Mouse (Mus musculus): ENCODE results near the gene Sec22c. TPM values are rescaled to one million over a fixed set of nuclear protein-coding genes. Genes with fewer than 3 reads are reported as not detected.

Sec22c gene
- polyA plus RNA-seq, 1 experiment from 2014 or later: 16.1 TPM

GRCm38 (mm10) chr9:121697150-121698049 lies 7.9 kb downstream of the Sec22c start:
- Histone ChIP-seq H3K9ac (ENCODE audit: low read depth, low read length) (no peak overlapping the region), H3K27me3 (replicated peaks; ENCODE audit: control insufficient read depth, insufficient read depth, low read length) (no peaks in the 10 kb centered on the region), H3K36me3 (ENCODE audit: control insufficient read depth, insufficient read depth, low read length) (no peaks in the 10 kb centered on the region), H3K4me1 (ENCODE audit: control insufficient read depth, insufficient read depth, low read length) (no peaks in the 10 kb centered on the region), H3K4me2 (ENCODE audit: low read depth, low read length) (no peak overlapping the region), H3K9me3 (ENCODE audit: control insufficient read depth, low read length) (0 out of 2 replicates have a peak, but pooled peaks cover 2% of the 10 kb centered on the region), H3K4me3 (ENCODE audit: low read length) (no peak overlapping the region), H3K27ac (ENCODE audit: low read length) (no peak overlapping the region)
- 100% methylated on average over 1 of the region's 1 CpGs for WGBS
- ATAC-seq: no peak; the same call in 1 of the 2 replicates

- 0 out of 2 replicates have a peak, but pooled peaks cover 2% of the 10 kb centered on the region for H3K9me3 ChIP-seq (ENCODE audit: control insufficient read depth, low read length)
Observed at GRCm38 (mm10) chr9:121696626-121697025, 8.7 kb downstream of the Sec22c start.

GRCm38 (mm10) chr9:121694736-121695135 lies 10.6 kb downstream of the Sec22c start:
- H3K4me1 ChIP-seq (ENCODE audit: control insufficient read depth, insufficient read depth, low read length): no peaks in the 10 kb centered on the region
- no peaks in the 10 kb centered on the region for H3K36me3 ChIP-seq (ENCODE audit: control insufficient read depth, insufficient read depth, low read length)
- 78% methylated on average over 12 of the region's 12 CpGs for WGBS
- ATAC-seq: no peak
- no peak overlapping the region for H3K4me2 ChIP-seq (ENCODE audit: low read depth, low read length)
- H3K27me3 ChIP-seq (replicated peaks; ENCODE audit: control insufficient read depth, insufficient read depth, low read length): no peaks in the 10 kb centered on the region
- 0 out of 2 replicates have a peak, but pooled peaks cover 2% of the 10 kb centered on the region for H3K9me3 ChIP-seq (ENCODE audit: control insufficient read depth, low read length)
- H3K27ac ChIP-seq (ENCODE audit: low read length): no peak overlapping the region
- no peak overlapping the region for H3K4me3 ChIP-seq (ENCODE audit: low read length)
- no peak overlapping the region for H3K9ac ChIP-seq (ENCODE audit: low read depth, low read length)

More at GRCm38 (mm10) chr9:121696626-121697025, 8.7 kb downstream of the Sec22c start:
- H3K9ac ChIP-seq (ENCODE audit: low read depth, low read length): no peak overlapping the region
- 92% methylated on average over 9 of the region's 9 CpGs for WGBS
- H3K27me3 ChIP-seq (replicated peaks; ENCODE audit: control insufficient read depth, insufficient read depth, low read length): no peaks in the 10 kb centered on the region
- no peak overlapping the region for H3K4me2 ChIP-seq (ENCODE audit: low read depth, low read length)
- no peaks in the 10 kb centered on the region for H3K4me1 ChIP-seq (ENCODE audit: control insufficient read depth, insufficient read depth, low read length)
- no peak overlapping the region for H3K27ac ChIP-seq (ENCODE audit: low read length)
- H3K36me3 ChIP-seq (ENCODE audit: control insufficient read depth, insufficient read depth, low read length): no peaks in the 10 kb centered on the region
- H3K4me3 ChIP-seq (ENCODE audit: low read length): no peak overlapping the region
- ATAC-seq: no peak

- no peak overlapping the region for H3K4me3 ChIP-seq (ENCODE audit: low read length)
- 0 out of 2 replicates have a peak, but pooled peaks cover 5% of the 10 kb centered on the region for H3K36me3 ChIP-seq (ENCODE audit: control insufficient read depth, insufficient read depth, low read length)
- H3K9me3 ChIP-seq (ENCODE audit: control insufficient read depth, low read length): no peaks in the 10 kb centered on the region
- H3K4me2 ChIP-seq (ENCODE audit: low read depth, low read length): no peak overlapping the region
- no peak overlapping the region for H3K27ac ChIP-seq (ENCODE audit: low read length)
- no peak overlapping the region for H3K9ac ChIP-seq (ENCODE audit: low read depth, low read length)
- no peak for ATAC-seq
- no peaks in the 10 kb centered on the region for H3K4me1 ChIP-seq (ENCODE audit: control insufficient read depth, insufficient read depth, low read length)
- WGBS: 82% methylated on average over 7 of the region's 7 CpGs
- no peaks in the 10 kb centered on the region for H3K27me3 ChIP-seq (replicated peaks; ENCODE audit: control insufficient read depth, insufficient read depth, low read length)
Observed at GRCm38 (mm10) chr9:121690734-121691133, 14.6 kb downstream of the Sec22c start.

- Histone ChIP-seq H3K4me2 (ENCODE audit: low read depth, low read length) (no peak overlapping the region), H3K4me3 (ENCODE audit: low read length) (no peak overlapping the region), H3K27me3 (replicated peaks; ENCODE audit: control insufficient read depth, insufficient read depth, low read length) (no peaks in the 10 kb centered on the region), H3K27ac (ENCODE audit: low read length) (no peak overlapping the region), H3K9me3 (ENCODE audit: control insufficient read depth, low read length) (no peaks in the 10 kb centered on the region), H3K9ac (ENCODE audit: low read depth, low read length) (no peak overlapping the region), H3K4me1 (ENCODE audit: control insufficient read depth, insufficient read depth, low read length) (no peaks in the 10 kb centered on the region), H3K36me3 (ENCODE audit: control insufficient read depth, insufficient read depth, low read length) (0 out of 2 replicates have a peak, but pooled peaks cover 5% of the 10 kb centered on the region)
- ATAC-seq: no peak
- WGBS: 71% methylated on average over 15 of the region's 15 CpGs
Observed at GRCm38 (mm10) chr9:121690200-121690651, 15.1 kb downstream of the Sec22c start.

GRCm38 (mm10) chr9:121684702-121685101 lies 20.6 kb downstream of the Sec22c start:
- H3K27ac ChIP-seq (ENCODE audit: low read length): no peak overlapping the region
- 69% methylated on average over 7 of the region's 7 CpGs for WGBS
- no peak overlapping the region for H3K4me2 ChIP-seq (ENCODE audit: low read depth, low read length)
- no peak overlapping the region for H3K9ac ChIP-seq (ENCODE audit: low read depth, low read length)
- no peaks in the 10 kb centered on the region for H3K27me3 ChIP-seq (replicated peaks; ENCODE audit: control insufficient read depth, insufficient read depth, low read length)
- no peak for ATAC-seq
- H3K4me3 ChIP-seq (ENCODE audit: low read length): no peak overlapping the region
- H3K9me3 ChIP-seq (ENCODE audit: control insufficient read depth, low read length): no peaks in the 10 kb centered on the region
- no peaks in the 10 kb centered on the region for H3K4me1 ChIP-seq (ENCODE audit: control insufficient read depth, insufficient read depth, low read length)
- H3K36me3 ChIP-seq (ENCODE audit: control insufficient read depth, insufficient read depth, low read length): 0 out of 2 replicates have a peak, but pooled peaks cover 5% of the 10 kb centered on the region

GRCm38 (mm10) chr9:121682037-121682680 lies 23.1 kb downstream of the Sec22c start:
- Histone ChIP-seq H3K4me2 (ENCODE audit: low read depth, low read length) (no peak overlapping the region), H3K4me3 (ENCODE audit: low read length) (no peak overlapping the region), H3K27me3 (replicated peaks; ENCODE audit: control insufficient read depth, insufficient read depth, low read length) (no peaks in the 10 kb centered on the region), H3K27ac (ENCODE audit: low read length) (no peak overlapping the region), H3K36me3 (ENCODE audit: control insufficient read depth, insufficient read depth, low read length) (no peaks in the 10 kb centered on the region), H3K9ac (ENCODE audit: low read depth, low read length) (no peak overlapping the region), H3K9me3 (ENCODE audit: control insufficient read depth, low read length) (no peaks in the 10 kb centered on the region), H3K4me1 (ENCODE audit: control insufficient read depth, insufficient read depth, low read length) (peaks cover 4% of the 10 kb centered on the region)
- ATAC-seq: no peak
- WGBS: 79% methylated on average over 18 of the region's 18 CpGs

GRCm38 (mm10) chr9:121681191-121681590 lies 24.1 kb downstream of the Sec22c start:
- Histone ChIP-seq H3K4me1 (ENCODE audit: control insufficient read depth, insufficient read depth, low read length) (peaks cover 8% of the 10 kb centered on the region), H3K9me3 (ENCODE audit: control insufficient read depth, low read length) (no peaks in the 10 kb centered on the region), H3K27me3 (replicated peaks; ENCODE audit: control insufficient read depth, insufficient read depth, low read length) (no peaks in the 10 kb centered on the region), H3K4me2 (ENCODE audit: low read depth, low read length) (no peak overlapping the region), H3K4me3 (ENCODE audit: low read length) (no peak overlapping the region), H3K36me3 (ENCODE audit: control insufficient read depth, insufficient read depth, low read length) (no peaks in the 10 kb centered on the region), H3K27ac (ENCODE audit: low read length) (no peak overlapping the region), H3K9ac (ENCODE audit: low read depth, low read length) (no peak overlapping the region)
- no peak for ATAC-seq
- 73% methylated on average over 8 of the region's 8 CpGs for WGBS

GRCm38 (mm10) chr9:121679549-121679948 lies 25.7 kb downstream of the Sec22c start:
- ATAC-seq: peak; percentile 67
- WGBS: 20% methylated on average over 6 of the region's 6 CpGs
- no peaks in the 10 kb centered on the region for H3K36me3 ChIP-seq (ENCODE audit: control insufficient read depth, insufficient read depth, low read length)

More at GRCm38 (mm10) chr9:121679549-121679948, 25.7 kb downstream of the Sec22c start:
- H3K27me3 ChIP-seq (replicated peaks; ENCODE audit: control insufficient read depth, insufficient read depth, low read length): no peaks in the 10 kb centered on the region
- H3K9ac ChIP-seq (ENCODE audit: low read depth, low read length): no peak overlapping the region
- no peak overlapping the region for H3K27ac ChIP-seq (ENCODE audit: low read length)
- no peak overlapping the region for H3K4me3 ChIP-seq (ENCODE audit: low read length)
- no peaks in the 10 kb centered on the region for H3K9me3 ChIP-seq (ENCODE audit: control insufficient read depth, low read length)
- peaks cover 8% of the 10 kb centered on the region for H3K4me1 ChIP-seq (ENCODE audit: control insufficient read depth, insufficient read depth, low read length)
- H3K4me2 ChIP-seq (ENCODE audit: low read depth, low read length): no peak overlapping the region
